Mouse (Mus musculus): ENCODE data around the gene 1190007I07Rik. TPM values are rescaled to one million over a fixed set of nuclear protein-coding genes. Genes with fewer than 3 reads are reported as not detected.
"Not testable (repeated sequence)": the region's sequence is repeated elsewhere in the genome, so short reads cannot be mapped to it uniquely, and the experiment has no call there.

1190007I07Rik gene
- polyA plus RNA-seq, 1 experiment from 2014 or later = 39.0 TPM

- H3K4me3 ChIP-seq (replicated peaks); H3K27ac ChIP-seq; H3K4me2 ChIP-seq (replicated peaks); H3K27me3 ChIP-seq; H3K9ac ChIP-seq (replicated peaks); H3K9me3 ChIP-seq; H3K36me3 ChIP-seq; H3K4me1 ChIP-seq (replicated peaks); ATAC-seq: not testable (repeated sequence)
- WGBS = 58% methylated on average over 4 of the region's 4 CpGs
These were observed 28.6 kb downstream of the 1190007I07Rik start for GRCm38 (mm10) chr10:82594421-82594820.

GRCm38 (mm10) chr10:82589673-82590072, 33.4 kb downstream of the 1190007I07Rik start:
- not testable (repeated sequence) for H3K27ac ChIP-seq; ATAC-seq; H3K4me1 ChIP-seq (replicated peaks); H3K9ac ChIP-seq (replicated peaks); H3K9me3 ChIP-seq; H3K36me3 ChIP-seq; H3K4me2 ChIP-seq (replicated peaks); H3K4me3 ChIP-seq (replicated peaks); H3K27me3 ChIP-seq
- WGBS = 87% methylated on average over 9 of the region's 9 CpGs

GRCm38 (mm10) chr10:82571091-82571490, 51.9 kb downstream of the 1190007I07Rik start:
- not testable (repeated sequence) for H3K4me1 ChIP-seq (replicated peaks); H3K36me3 ChIP-seq; H3K9ac ChIP-seq (replicated peaks); ATAC-seq; H3K4me2 ChIP-seq (replicated peaks); H3K27me3 ChIP-seq; H3K4me3 ChIP-seq (replicated peaks); H3K9me3 ChIP-seq; H3K27ac ChIP-seq
- 97% methylated on average over 11 of the region's 11 CpGs for WGBS

Other genes with a start within 250 kb of the 1190007I07Rik start
- gene Gm1553, start 130.6 kb downstream of the 1190007I07Rik start, polyA plus RNA-seq (2015; fragmentation: Nextera tagmentation; extraction: Ambion mirVana) = not detected in 2 replicates
- 229 and 241 TPM in 2 replicates for gene Tdg, start 6.6 kb upstream of the 1190007I07Rik start, polyA plus RNA-seq (2015; fragmentation: Nextera tagmentation; extraction: Ambion mirVana)
- gene Glt8d2, start 67.4 kb upstream of the 1190007I07Rik start, polyA plus RNA-seq (2015; fragmentation: Nextera tagmentation; extraction: Ambion mirVana) = 1.3 and 1.7 TPM in 2 replicates
- gene Hcfc2, start 72.9 kb upstream of the 1190007I07Rik start, polyA plus RNA-seq (2015; fragmentation: Nextera tagmentation; extraction: Ambion mirVana) = 45.9 and 46.2 TPM in 2 replicates
- gene Nfyb, start 140.9 kb upstream of the 1190007I07Rik start, polyA plus RNA-seq (2015; fragmentation: Nextera tagmentation; extraction: Ambion mirVana) = 57.6 and 57.8 TPM in 2 replicates
- 133 and 141 TPM in 2 replicates for gene Txnrd1, start 210.7 kb upstream of the 1190007I07Rik start, polyA plus RNA-seq (2015; fragmentation: Nextera tagmentation; extraction: Ambion mirVana)
- 0.47 and 0.55 TPM in 2 replicates for gene Eid3, start 243.4 kb upstream of the 1190007I07Rik start, polyA plus RNA-seq (2015; fragmentation: Nextera tagmentation; extraction: Ambion mirVana)